Mouse (Mus musculus): Measurements from ENCODE around the gene Gm45711. TPM values are rescaled to one million over a fixed set of nuclear protein-coding genes. Genes with fewer than 3 reads are reported as not detected.

The Gm45711 gene
- polyA plus RNA-seq, 1 experiment from 2014 or later, result not detected

Other genes with a start within 250 kb of the Gm45711 start
- gene Cdh5, start 208.5 kb downstream of the Gm45711 start, polyA plus RNA-seq (2016; fragmentation: Nextera tagmentation; extraction: Ambion mirVana), result 14.0 and 16.5 TPM in 2 replicates
- gene Bean1, start 139.6 kb downstream of the Gm45711 start, polyA plus RNA-seq (2016; fragmentation: Nextera tagmentation; extraction: Ambion mirVana), result 0.80 and 1.6 TPM in 2 replicates
- 38.2 and 42.5 TPM in 2 replicates for gene Tk2, start 61.5 kb downstream of the Gm45711 start, polyA plus RNA-seq (2016; fragmentation: Nextera tagmentation; extraction: Ambion mirVana)
- 35.4 and 37.7 TPM in 2 replicates for gene Cklf, start 59.2 kb downstream of the Gm45711 start, polyA plus RNA-seq (2016; fragmentation: Nextera tagmentation; extraction: Ambion mirVana)
- not detected in 2 replicates for gene Cmtm2a, start 16.9 kb downstream of the Gm45711 start, polyA plus RNA-seq (2016; fragmentation: Nextera tagmentation; extraction: Ambion mirVana)
- not detected in 2 replicates for gene Cmtm1, start 64 bp upstream of the Gm45711 start, polyA plus RNA-seq (2016; fragmentation: Nextera tagmentation; extraction: Ambion mirVana)
- not detected in 2 replicates for gene Gm11020, start 11.5 kb upstream of the Gm45711 start, polyA plus RNA-seq (2016; fragmentation: Nextera tagmentation; extraction: Ambion mirVana)
- gene Cmtm2b, start 12.1 kb upstream of the Gm45711 start, polyA plus RNA-seq (2016; fragmentation: Nextera tagmentation; extraction: Ambion mirVana), result not detected in 2 replicates
- gene Cmtm3, start 29.3 kb upstream of the Gm45711 start, polyA plus RNA-seq (2016; fragmentation: Nextera tagmentation; extraction: Ambion mirVana), result 54.8 and 69.4 TPM in 2 replicates
- gene Cmtm4, start 85.7 kb upstream of the Gm45711 start, polyA plus RNA-seq (2016; fragmentation: Nextera tagmentation; extraction: Ambion mirVana), result 2.0 and 2.5 TPM in 2 replicates
- 132 TPM in 2 replicates for gene Dync1li2, start 133.0 kb upstream of the Gm45711 start, polyA plus RNA-seq (2016; fragmentation: Nextera tagmentation; extraction: Ambion mirVana)
- 0.20 and 0.32 TPM in 2 replicates for gene Terb1, start 199.8 kb upstream of the Gm45711 start, polyA plus RNA-seq (2016; fragmentation: Nextera tagmentation; extraction: Ambion mirVana)
- gene Nae1, start 224.6 kb upstream of the Gm45711 start, polyA plus RNA-seq (2016; fragmentation: Nextera tagmentation; extraction: Ambion mirVana), result 118 and 130 TPM in 2 replicates
- 1.5 and 1.6 TPM in 2 replicates for gene Car7, start 224.6 kb upstream of the Gm45711 start, polyA plus RNA-seq (2016; fragmentation: Nextera tagmentation; extraction: Ambion mirVana)